Mouse (Mus musculus) gastrocnemius, postnatal 10 days (tissue): ENCODE data around the gene Gm5478. TPM values are rescaled to one million over a fixed set of nuclear protein-coding genes. Genes with fewer than 3 reads are reported as not detected.
"Not testable (repeated sequence)": the region's sequence is repeated elsewhere in the genome, so short reads cannot be mapped to it uniquely, and the experiment has no call there.

Experiments used
- DNase-seq: peaks from one replicate; pipeline ENCODE4 v3.0.0; 2021; ENCODE audit warnings: mixed read lengths
- long read RNA-seq, 2 experiments: library from polyadenylated mRNA; stranded (forward); transcript quantifications; one replicate each; pipeline ENCODE4 v2.0.0; 2021
- microRNA-seq, 2 experiments: library from miRNA; unstranded; fragments of <30 nt; microRNA quantifications; one replicate each; pipeline ENCODE4 v1.2.0; 2021
- total RNA-seq, 2 experiments: library from RNA; stranded (reverse); gene quantifications; 2 replicates each; pipeline ENCODE4 v1.2.3; 2021

The Gm5478 gene
- not detected for total RNA-seq
- long read RNA-seq, experiment 1, result 0 reads
- long read RNA-seq, experiment 2, result 0 reads

GRCm38 (mm10) chr15:101647280-101647679, at the start of gene Gm5478:
Gene Gm5478, minus strand, starts transcription at chr15:101647380.
- no peak for DNase-seq

- DNase-seq, result no peak
Measured at GRCm38 (mm10) chr15:101694207-101694606, 47.0 kb upstream of the Gm5478 start, which contains the start of gene Krt6a. Gene Krt6a, minus strand, starts transcription at chr15:101694307.

GRCm38 (mm10) chr15:101690460-101690859, 43.3 kb upstream of the Gm5478 start:
- DNase-seq, result not testable (repeated sequence)

- DNase-seq, result no peak
Measured at GRCm38 (mm10) chr15:101688161-101688560, 41.0 kb upstream of the Gm5478 start.

- no peak for DNase-seq
Measured at GRCm38 (mm10) chr15:101680187-101680586, 33.0 kb upstream of the Gm5478 start, which contains the start of gene Krt6b. Gene Krt6b, minus strand, starts transcription at chr15:101680287.

GRCm38 (mm10) chr15:101675978-101676377, 28.8 kb upstream of the Gm5478 start:
- no peak for DNase-seq

GRCm38 (mm10) chr15:101652736-101653265, 5.6 kb upstream of the Gm5478 start:
- no peak for DNase-seq

GRCm38 (mm10) chr15:101627884-101628283, 19.3 kb downstream of the Gm5478 start, which contains the start of gene Gm5414:
Gene Gm5414, minus strand, starts transcription at chr15:101628188.
- no peak for DNase-seq

- no peak for DNase-seq
Measured at GRCm38 (mm10) chr15:101599123-101599522, 48.1 kb downstream of the Gm5478 start.

Small RNA genes within 50 kb of the gene (microRNA-seq; reads per million reads assigned to microRNA genes)
- gene Gm44342 (0 reads per million in 2 experiments), gene Gm44383 (0 reads per million in 2 experiments), gene Gm44479 (0 reads per million in 2 experiments)

Other genes with a start within 250 kb of the Gm5478 start
- under 1 TPM in 1 of 2 experiments, not detected in 1; 0.45 TPM for gene Krt7, start 236.3 kb downstream of the Gm5478 start, total RNA-seq
- under 1 TPM; 0.11 to 0.12 TPM for gene Krt87, start 208.6 kb downstream of the Gm5478 start, total RNA-seq
- not detected for gene Krt88, start 199.6 kb downstream of the Gm5478 start, total RNA-seq
- gene Krt81, start 183.6 kb downstream of the Gm5478 start, total RNA-seq, result not detected
- gene Krt86, start 173.9 kb downstream of the Gm5478 start, total RNA-seq, result not detected
- under 1 TPM in 1 of 2 experiments, not detected in 1; 0.40 TPM for gene Krt83, start 155.9 kb downstream of the Gm5478 start, total RNA-seq
- gene Gm49425, start 130.1 kb downstream of the Gm5478 start, total RNA-seq, result not detected
- not detected for gene Krt84, start 114.6 kb downstream of the Gm5478 start, total RNA-seq
- not detected for gene Krt82, start 96.7 kb downstream of the Gm5478 start, total RNA-seq
- gene Krt90, start 84.4 kb downstream of the Gm5478 start, total RNA-seq, result not detected
- gene Krt75, start 73.5 kb downstream of the Gm5478 start, total RNA-seq, result not detected
- not detected for gene Gm5414, start 19.2 kb downstream of the Gm5478 start, total RNA-seq
- gene Krt6b, start 32.9 kb upstream of the Gm5478 start, total RNA-seq, result not detected
- not detected for gene Krt6a, start 46.9 kb upstream of the Gm5478 start, total RNA-seq
- not detected for gene Krt5, start 65.5 kb upstream of the Gm5478 start, total RNA-seq
- under 1 TPM; 0.18 to 0.28 TPM for gene Krt71, start 95.7 kb upstream of the Gm5478 start, total RNA-seq
- gene Krt72, start 139.1 kb upstream of the Gm5478 start, total RNA-seq, result not detected
- not detected for gene Krt73, start 155.0 kb upstream of the Gm5478 start, total RNA-seq
- gene Krt2, start 170.8 kb upstream of the Gm5478 start, total RNA-seq, result not detected
- gene Krt1, start 203.4 kb upstream of the Gm5478 start, total RNA-seq, result not detected
- gene Krt77, start 222.3 kb upstream of the Gm5478 start, total RNA-seq, result not detected
- not detected for gene Krt76, start 245.5 kb upstream of the Gm5478 start, total RNA-seq